Mouse (Mus musculus) G1E (cell line): ENCODE data around the gene Nyap1.

Source experiments
- CTCF ChIP-seq: IDR thresholded peaks from 2 replicates; pipeline ENCODE4 v1.5.1; 2012; ENCODE audit warnings: low read depth, low read length, inconsistent platforms, mixed read lengths
- GATA1 ChIP-seq: IDR thresholded peaks from 2 replicates; pipeline ENCODE4 v1.6.1; 2012; ENCODE audit warnings: borderline replicate concordance, low read length, inconsistent platforms, mixed read lengths
- GATA2 ChIP-seq: IDR thresholded peaks from 2 replicates; pipeline ENCODE4 v1.6.1; 2012; ENCODE audit warnings: low read depth, low read length, inconsistent platforms, borderline replicate concordance
- POLR2AphosphoS5 ChIP-seq: IDR thresholded peaks from 2 replicates; pipeline ENCODE4 v1.6.1; 2012; ENCODE audit warnings: low read depth, low read length, inconsistent platforms; ENCODE audit not compliant: insufficient replicate concordance

- no peak for TF ChIP-seq GATA2
- TF ChIP-seq CTCF, result no peak
- no peak for TF ChIP-seq GATA1
- TF ChIP-seq POLR2AphosphoS5, result no peak
These were observed 2.9 kb downstream of the Nyap1 start for GRCm38 (mm10) chr5:137738516-137738915.
